Mouse (Mus musculus): ENCODE data around the gene Apoc4. TPM values are rescaled to one million over a fixed set of nuclear protein-coding genes. Genes with fewer than 3 reads are reported as not detected.

Apoc4 gene
- polyA plus RNA-seq, 1 experiment from 2014 or later, result 5.4 TPM

DNA sequence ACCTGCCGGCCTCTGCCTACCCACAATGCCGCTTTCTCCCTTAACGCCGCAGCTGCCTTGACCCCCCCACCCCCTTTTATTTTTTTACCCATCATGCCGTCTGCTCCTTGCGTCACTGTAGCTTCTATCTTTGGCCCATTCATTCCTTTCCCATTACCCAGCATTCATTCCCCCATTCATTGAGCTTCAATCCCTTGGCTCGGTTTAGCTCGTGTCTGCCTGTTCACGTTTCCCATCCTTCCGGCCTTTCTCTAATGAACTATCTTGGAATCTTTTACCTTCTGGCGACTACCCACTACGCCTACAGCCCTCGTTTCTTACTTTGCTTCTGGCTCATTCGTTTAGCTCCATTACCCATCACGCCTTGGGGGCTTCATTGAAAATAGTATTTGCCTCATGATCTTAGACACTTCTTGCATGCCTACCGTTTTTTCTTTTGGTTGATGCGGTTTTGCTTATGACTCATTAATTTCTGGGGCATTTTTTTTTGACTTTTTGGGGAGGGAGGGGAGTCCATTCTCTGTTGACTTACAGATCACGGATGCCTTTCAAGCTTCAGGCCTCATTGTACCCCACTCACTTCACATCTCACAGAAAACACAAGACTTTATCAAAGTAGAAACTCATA, 34.9 kb upstream of the Apoc4 start:
- H3K36me3 ChIP-seq (ENCODE audit: control insufficient read depth, insufficient read depth, low read length), result peaks cover 24% of the 10 kb centered on the region
- 9% methylated on average over 18 of the region's 18 CpGs for WGBS

DNA sequence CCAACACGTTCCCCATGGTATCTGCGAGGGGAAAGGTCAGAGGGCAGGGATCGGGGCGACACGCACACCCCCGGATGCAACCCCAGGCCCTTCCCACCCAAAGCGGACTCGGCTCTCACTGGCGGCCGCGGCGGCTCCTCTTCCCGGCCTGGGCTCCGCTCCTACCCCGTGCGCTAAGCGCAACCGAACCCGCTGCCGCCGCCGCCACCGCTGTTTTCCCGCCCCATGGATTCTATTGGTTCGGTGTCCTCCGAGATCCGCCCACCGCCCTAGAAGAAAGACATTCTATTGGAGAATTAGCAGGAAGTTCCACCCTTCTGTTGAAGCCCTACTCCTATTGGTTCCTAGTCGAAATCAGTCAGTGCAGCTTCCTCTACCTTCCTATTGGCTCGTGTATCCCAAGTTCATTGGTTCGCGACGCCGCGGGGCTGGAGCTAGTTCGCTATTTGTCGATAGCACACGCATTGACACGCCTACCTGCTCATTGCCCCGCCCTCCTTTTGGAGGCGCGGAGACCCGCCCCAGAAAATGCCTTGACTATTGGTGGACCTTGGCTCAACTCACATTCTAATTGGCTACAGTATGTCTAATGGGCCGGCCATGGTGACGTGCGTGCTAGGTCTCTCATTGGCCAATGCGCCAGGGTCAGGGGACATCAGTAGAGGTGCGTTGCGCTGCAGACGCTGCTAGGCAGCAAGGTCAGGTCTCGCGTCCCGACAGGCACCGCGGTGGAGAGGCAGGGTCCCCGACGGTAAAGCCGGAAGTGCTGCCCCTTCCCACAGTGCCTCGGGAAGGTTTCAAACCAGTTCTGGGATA, 34.2 kb upstream of the Apoc4 start, which contains the start of gene Tomm40:
Gene Tomm40 (minus strand): TSS at position 200 of the 816 bp plus-strand sequence.
- peaks cover 28% of the 10 kb centered on the region for H3K36me3 ChIP-seq (ENCODE audit: control insufficient read depth, insufficient read depth, low read length)
- H3K4me2 ChIP-seq, result peak within 1 kb of the TSS; percentile 82
- peak within 1 kb of the TSS; percentile 98 for H3K9ac ChIP-seq (ENCODE audit: low read depth, low read length)
- no peaks in the 10 kb centered on the region for H3K9me3 ChIP-seq (ENCODE audit: control insufficient read depth, low read length)
- H3K4me1 ChIP-seq (replicated peaks; ENCODE audit: control insufficient read depth, insufficient read depth, low read length), result peaks cover 15% of the 10 kb centered on the region
- ATAC-seq (replicated peaks; ENCODE audit: low FRiP score), result peak; percentile 98
- under 1% methylated on average over 59 of the region's 59 CpGs for WGBS
- DNase-seq (ENCODE audit: low spot score), result peak; percentile 97
- no peaks in the 10 kb centered on the region for H3K27me3 ChIP-seq (replicated peaks; ENCODE audit: control insufficient read depth, insufficient read depth, low read length)
- peak within 1 kb of the TSS; percentile 86 for H3K27ac ChIP-seq (ENCODE audit: low read depth, low read length)
- peak within 1 kb of the TSS; percentile 95 for H3K4me3 ChIP-seq (ENCODE audit: low read depth, low read length)

More for the DNA sequence above, 34.9 kb upstream of the Apoc4 start:
- Histone ChIP-seq H3K9me3 (ENCODE audit: control insufficient read depth, low read length) (peaks cover 3% of the 10 kb centered on the region), H3K4me2 (peak overlapping the region; percentile 69), H3K27me3 (replicated peaks; ENCODE audit: control insufficient read depth, insufficient read depth, low read length) (no peaks in the 10 kb centered on the region), H3K4me3 (ENCODE audit: low read depth, low read length) (peak overlapping the region; percentile 52), H3K9ac (ENCODE audit: low read depth, low read length) (peak overlapping the region; percentile 60), H3K27ac (ENCODE audit: low read depth, low read length) (peak overlapping the region; percentile 66), H3K4me1 (replicated peaks; ENCODE audit: control insufficient read depth, insufficient read depth, low read length) (peaks cover 15% of the 10 kb centered on the region)
- ATAC-seq (replicated peaks; ENCODE audit: low FRiP score), result no peak
- DNase-seq (ENCODE audit: low spot score), result no peak

DNA sequence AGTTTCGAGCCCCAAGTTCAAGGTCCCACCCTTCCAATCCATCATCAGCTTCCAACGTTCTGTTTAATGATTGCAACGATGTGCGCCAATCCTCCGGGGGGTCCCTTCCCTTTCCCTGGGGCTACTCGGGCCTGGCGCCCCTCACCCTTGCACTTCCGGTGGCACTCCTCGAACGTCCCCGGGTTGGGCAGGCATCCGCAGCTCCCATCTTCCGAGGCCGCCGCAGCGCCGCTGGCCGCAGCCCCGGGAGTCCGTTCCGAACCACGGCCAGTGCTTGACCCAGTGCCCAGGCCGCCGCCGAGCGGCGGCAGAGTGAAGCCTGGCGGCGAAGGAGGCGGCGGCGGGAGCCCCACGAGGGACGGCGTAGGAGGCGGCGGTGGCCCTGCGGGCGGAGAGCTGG, 33.6 kb upstream of the Apoc4 start:
- ATAC-seq (replicated peaks; ENCODE audit: low FRiP score), result no peak
- H3K36me3 ChIP-seq (ENCODE audit: control insufficient read depth, insufficient read depth, low read length), result peaks cover 32% of the 10 kb centered on the region
- peak overlapping the region; percentile 86 for H3K27ac ChIP-seq (ENCODE audit: low read depth, low read length)
- no peak for DNase-seq (ENCODE audit: low spot score)
- under 1% methylated on average over 39 of the region's 39 CpGs for WGBS
- no peaks in the 10 kb centered on the region for H3K27me3 ChIP-seq (replicated peaks; ENCODE audit: control insufficient read depth, insufficient read depth, low read length)
- peak overlapping the region; percentile 98 for H3K9ac ChIP-seq (ENCODE audit: low read depth, low read length)
- no peaks in the 10 kb centered on the region for H3K9me3 ChIP-seq (ENCODE audit: control insufficient read depth, low read length)
- peaks cover 15% of the 10 kb centered on the region for H3K4me1 ChIP-seq (replicated peaks; ENCODE audit: control insufficient read depth, insufficient read depth, low read length)
- H3K4me3 ChIP-seq (ENCODE audit: low read depth, low read length), result peak overlapping the region; percentile 95
- H3K4me2 ChIP-seq, result peak overlapping the region; percentile 82

DNA sequence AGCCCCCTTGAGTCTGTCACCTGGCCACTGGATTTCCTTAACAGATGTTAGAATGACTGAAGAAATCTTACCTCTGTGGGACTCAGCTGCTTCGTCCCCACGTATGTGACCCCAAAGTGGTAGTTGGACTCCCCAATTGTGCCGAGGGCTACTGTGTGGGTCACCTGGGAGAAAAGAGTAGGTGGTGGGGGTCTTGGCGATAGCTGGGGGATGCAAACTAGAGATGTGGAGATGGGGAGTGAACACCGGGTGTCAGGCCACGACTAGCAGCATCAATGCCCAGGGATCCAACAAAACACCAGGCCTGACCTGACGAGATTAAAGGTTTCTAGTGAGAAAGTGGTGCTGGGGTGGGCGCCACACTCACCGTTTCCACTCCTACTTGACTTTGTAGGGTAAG, 32.3 kb upstream of the Apoc4 start:
- no peaks in the 10 kb centered on the region for H3K9me3 ChIP-seq (ENCODE audit: control insufficient read depth, low read length)
- peaks cover 41% of the 10 kb centered on the region for H3K36me3 ChIP-seq (ENCODE audit: control insufficient read depth, insufficient read depth, low read length)
- no peak for ATAC-seq (replicated peaks; ENCODE audit: low FRiP score)
- H3K27ac ChIP-seq (ENCODE audit: low read depth, low read length), result no peak overlapping the region
- peak overlapping the region; percentile 82 for H3K4me2 ChIP-seq
- no peak for DNase-seq (ENCODE audit: low spot score)
- H3K4me3 ChIP-seq (ENCODE audit: low read depth, low read length), result peak overlapping the region; percentile 95
- 81% methylated on average over 9 of the region's 9 CpGs for WGBS
- no peaks in the 10 kb centered on the region for H3K27me3 ChIP-seq (replicated peaks; ENCODE audit: control insufficient read depth, insufficient read depth, low read length)
- peaks cover 15% of the 10 kb centered on the region for H3K4me1 ChIP-seq (replicated peaks; ENCODE audit: control insufficient read depth, insufficient read depth, low read length)
- no peak overlapping the region; the same call in 1 of the 2 replicates for H3K9ac ChIP-seq (ENCODE audit: low read depth, low read length)

DNA sequence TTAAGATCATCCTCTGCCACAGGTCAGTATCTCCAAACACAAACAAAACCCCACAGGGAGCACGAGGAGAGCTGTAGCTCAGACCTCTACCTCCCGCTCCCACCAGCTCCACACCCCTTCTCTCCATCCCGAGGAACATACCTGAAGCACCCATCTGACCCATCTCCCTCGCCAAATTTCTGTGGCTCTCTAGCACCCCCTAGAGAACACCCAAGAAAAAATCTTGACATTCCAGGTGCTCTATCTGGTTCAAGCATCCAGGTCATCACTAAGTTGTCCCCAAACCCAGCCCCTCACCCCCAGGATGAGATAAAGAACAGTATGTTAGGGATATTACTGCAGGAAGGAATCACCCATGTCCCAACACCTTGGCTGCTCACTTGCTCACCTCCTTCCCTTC, 31.9 kb upstream of the Apoc4 start:
- Histone ChIP-seq H3K27me3 (replicated peaks; ENCODE audit: control insufficient read depth, insufficient read depth, low read length) (no peaks in the 10 kb centered on the region), H3K4me1 (replicated peaks; ENCODE audit: control insufficient read depth, insufficient read depth, low read length) (peaks cover 15% of the 10 kb centered on the region), H3K27ac (ENCODE audit: low read depth, low read length) (no peak overlapping the region), H3K9me3 (ENCODE audit: control insufficient read depth, low read length) (no peaks in the 10 kb centered on the region), H3K36me3 (ENCODE audit: control insufficient read depth, insufficient read depth, low read length) (peaks cover 42% of the 10 kb centered on the region), H3K9ac (ENCODE audit: low read depth, low read length) (no peak overlapping the region), H3K4me2 (0 out of 2 replicates have a peak overlapping the region, but pooled peaks have one; percentile 82), H3K4me3 (ENCODE audit: low read depth, low read length) (peak overlapping the region; percentile 95; the same call in 1 of the 2 replicates)
- DNase-seq (ENCODE audit: low spot score), result no peak
- 60% methylated on average over 4 of the region's 4 CpGs for WGBS
- ATAC-seq (replicated peaks; ENCODE audit: low FRiP score), result no peak

DNA sequence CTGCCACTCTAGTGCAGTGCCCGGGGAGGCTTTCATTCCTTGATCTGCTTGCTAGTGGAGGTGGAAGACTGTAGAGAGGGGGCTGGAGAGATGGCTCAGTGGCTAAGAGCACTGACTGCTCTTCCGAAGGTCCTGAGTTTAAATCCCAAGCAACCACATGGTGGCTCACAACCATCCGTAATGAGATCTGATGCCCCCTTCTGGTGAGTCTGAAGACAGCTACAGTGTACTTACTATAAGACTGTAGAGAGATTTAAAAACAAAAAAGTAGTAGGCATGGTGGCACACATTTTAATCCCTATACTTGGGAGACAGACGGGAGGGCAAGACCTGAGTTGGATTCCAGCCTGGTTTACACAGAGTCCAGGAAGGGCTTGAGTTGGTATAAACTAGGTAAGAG, 31.1 kb upstream of the Apoc4 start:
- ATAC-seq (replicated peaks; ENCODE audit: low FRiP score), result no peak
- 76% methylated on average over 4 of the region's 4 CpGs for WGBS
- no peaks in the 10 kb centered on the region for H3K27me3 ChIP-seq (replicated peaks; ENCODE audit: control insufficient read depth, insufficient read depth, low read length)
- no peak overlapping the region for H3K4me3 ChIP-seq (ENCODE audit: low read depth, low read length)
- no peak overlapping the region for H3K4me2 ChIP-seq
- H3K4me1 ChIP-seq (replicated peaks; ENCODE audit: control insufficient read depth, insufficient read depth, low read length), result peaks cover 15% of the 10 kb centered on the region
- no peak overlapping the region for H3K27ac ChIP-seq (ENCODE audit: low read depth, low read length)
- no peaks in the 10 kb centered on the region for H3K9me3 ChIP-seq (ENCODE audit: control insufficient read depth, low read length)
- no peak overlapping the region for H3K9ac ChIP-seq (ENCODE audit: low read depth, low read length)
- no peak for DNase-seq (ENCODE audit: low spot score)
- peaks cover 47% of the 10 kb centered on the region for H3K36me3 ChIP-seq (ENCODE audit: control insufficient read depth, insufficient read depth, low read length)

DNA sequence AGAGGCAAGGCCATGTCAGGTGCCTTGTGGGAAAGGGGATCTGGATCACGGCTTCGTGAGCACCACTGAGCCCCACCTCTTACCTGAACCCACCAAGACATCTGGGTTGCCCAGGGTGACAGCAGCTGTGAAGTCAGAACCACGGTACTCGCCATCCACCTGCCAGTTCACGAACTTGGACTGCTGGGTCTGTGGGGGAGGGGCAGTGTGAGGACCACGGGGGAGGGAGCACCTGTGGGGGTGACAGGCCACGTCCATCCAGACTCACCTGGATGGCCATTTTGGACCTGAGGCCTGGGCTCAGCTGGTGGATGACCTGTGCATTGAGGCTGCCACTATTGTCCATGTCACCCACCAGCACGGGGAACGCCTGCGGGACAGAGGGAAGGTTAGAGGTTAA, 29.4 kb upstream of the Apoc4 start:
- H3K4me3 ChIP-seq (ENCODE audit: low read depth, low read length), result no peak overlapping the region
- peaks cover 9% of the 10 kb centered on the region for H3K4me1 ChIP-seq (replicated peaks; ENCODE audit: control insufficient read depth, insufficient read depth, low read length)
- H3K9ac ChIP-seq (ENCODE audit: low read depth, low read length), result no peak overlapping the region
- ATAC-seq (replicated peaks; ENCODE audit: low FRiP score) (no peak), DNase-seq (ENCODE audit: low spot score) (no peak)
- H3K27ac ChIP-seq (ENCODE audit: low read depth, low read length), result no peak overlapping the region
- 90% methylated on average over 10 of the region's 10 CpGs for WGBS
- H3K9me3 ChIP-seq (ENCODE audit: control insufficient read depth, low read length), result no peaks in the 10 kb centered on the region
- H3K4me2 ChIP-seq, result no peak overlapping the region
- no peaks in the 10 kb centered on the region for H3K27me3 ChIP-seq (replicated peaks; ENCODE audit: control insufficient read depth, insufficient read depth, low read length)
- H3K36me3 ChIP-seq (ENCODE audit: control insufficient read depth, insufficient read depth, low read length), result peaks cover 54% of the 10 kb centered on the region

DNA sequence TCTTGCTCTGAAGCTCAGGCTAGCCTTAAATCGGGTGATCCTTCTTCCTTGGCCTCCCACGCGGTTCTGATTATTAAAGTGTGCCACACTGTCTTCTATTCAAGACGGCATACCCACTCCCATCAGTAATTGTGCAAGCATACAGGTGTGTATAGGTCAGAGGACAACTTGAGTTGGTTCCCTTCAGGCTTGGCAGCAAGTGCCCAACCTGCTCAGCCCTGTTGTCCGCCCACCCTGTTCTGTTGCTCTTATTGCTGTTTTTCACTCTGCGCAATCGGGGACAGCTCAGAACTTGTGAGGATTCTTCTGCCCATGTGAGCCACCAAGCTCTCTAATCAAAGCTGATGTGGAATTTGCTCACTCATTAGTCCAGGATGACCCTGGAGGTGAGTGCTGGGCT, 24.0 kb upstream of the Apoc4 start:
- no peak for ATAC-seq (replicated peaks; ENCODE audit: low FRiP score)

More for the DNA sequence above, 24.0 kb upstream of the Apoc4 start:
- H3K27ac ChIP-seq (ENCODE audit: low read depth, low read length), result no peak overlapping the region
- no peak overlapping the region for H3K9ac ChIP-seq (ENCODE audit: low read depth, low read length)
- DNase-seq (ENCODE audit: low spot score), result no peak
- H3K36me3 ChIP-seq (ENCODE audit: control insufficient read depth, insufficient read depth, low read length), result peaks cover 53% of the 10 kb centered on the region
- peaks cover 17% of the 10 kb centered on the region for H3K4me1 ChIP-seq (replicated peaks; ENCODE audit: control insufficient read depth, insufficient read depth, low read length)
- 90% methylated on average over 7 of the region's 7 CpGs for WGBS
- H3K27me3 ChIP-seq (replicated peaks; ENCODE audit: control insufficient read depth, insufficient read depth, low read length), result no peaks in the 10 kb centered on the region
- H3K9me3 ChIP-seq (ENCODE audit: control insufficient read depth, low read length), result no peaks in the 10 kb centered on the region
- no peak overlapping the region for H3K4me3 ChIP-seq (ENCODE audit: low read depth, low read length)
- no peak overlapping the region for H3K4me2 ChIP-seq

Data from liver, embryonic 11.5 days (tissue).